Mouse (Mus musculus) splenic B cell, adult 2 months (primary cell): ENCODE data around the gene Gm9844.

ENCODE experiments used
- DNase-seq: peaks from one replicate; pipeline ENCODE4 v3.0.0-alpha.2; 2011; ENCODE audit warnings: low read depth, low spot score
- H3K27me3 ChIP-seq: 2 replicates; pipeline ENCODE4 v1.6.1; 2012; ENCODE audit warnings: mild to moderate bottlenecking, low read length, moderate library complexity, mixed read lengths; ENCODE audit not compliant: control insufficient read depth, poor library complexity, insufficient read depth, severe bottlenecking
- H3K36me3 ChIP-seq: 2 replicates; pipeline ENCODE4 v1.6.1; 2012; ENCODE audit warnings: mild to moderate bottlenecking, low read length, moderate library complexity, mixed read lengths; ENCODE audit not compliant: control insufficient read depth, poor library complexity, insufficient read depth, severe bottlenecking

Gm9844 gene

DNA sequence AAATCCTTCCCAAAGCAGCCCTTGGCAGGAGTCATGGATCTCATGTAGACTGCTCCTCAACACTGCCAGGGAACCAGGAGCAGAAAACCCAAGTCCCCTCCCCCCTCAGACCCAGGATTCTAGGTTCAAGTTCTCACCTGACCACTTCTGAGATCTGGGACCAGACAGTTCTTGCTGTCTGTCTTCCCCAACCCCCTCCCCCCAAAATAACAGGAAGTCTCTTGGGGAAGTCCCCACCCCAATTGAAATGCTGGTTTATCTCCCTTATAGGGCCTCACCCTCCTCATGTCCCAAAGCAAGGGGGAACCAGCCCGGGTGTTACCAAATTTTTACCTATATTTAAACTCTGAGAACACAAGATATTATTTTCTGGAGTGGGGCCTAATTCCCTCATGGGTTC is 39.8 kb downstream of the Gm9844 start:
- peak; percentile 81 for DNase-seq

DNA sequence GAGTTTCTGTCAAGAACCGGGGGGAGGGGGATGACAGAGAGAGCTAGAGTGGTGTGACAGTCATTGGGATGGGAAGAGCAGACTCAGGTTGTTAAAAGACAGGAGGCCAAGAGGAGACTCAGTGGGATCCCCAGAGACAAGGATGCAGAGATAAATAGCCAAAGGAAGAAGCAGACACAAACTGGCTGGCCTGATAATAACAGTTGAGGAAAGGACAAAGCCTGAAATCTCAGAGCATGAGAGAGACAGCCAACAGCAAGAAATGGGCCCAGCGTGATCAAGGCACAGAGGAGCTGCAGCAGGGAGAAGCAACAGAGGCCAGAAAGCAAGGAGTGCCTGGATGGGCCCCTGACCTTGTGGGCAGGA is 40.2 kb downstream of the Gm9844 start:
- DNase-seq, result no peak
- peaks cover 18% of the 10 kb centered on the region for H3K36me3 ChIP-seq
- H3K27me3 ChIP-seq, result no peaks in the 10 kb centered on the region

More for the DNA sequence above, 39.8 kb downstream of the Gm9844 start:
- Histone ChIP-seq H3K27me3 (no peaks in the 10 kb centered on the region), H3K36me3 (peaks cover 18% of the 10 kb centered on the region)

DNA sequence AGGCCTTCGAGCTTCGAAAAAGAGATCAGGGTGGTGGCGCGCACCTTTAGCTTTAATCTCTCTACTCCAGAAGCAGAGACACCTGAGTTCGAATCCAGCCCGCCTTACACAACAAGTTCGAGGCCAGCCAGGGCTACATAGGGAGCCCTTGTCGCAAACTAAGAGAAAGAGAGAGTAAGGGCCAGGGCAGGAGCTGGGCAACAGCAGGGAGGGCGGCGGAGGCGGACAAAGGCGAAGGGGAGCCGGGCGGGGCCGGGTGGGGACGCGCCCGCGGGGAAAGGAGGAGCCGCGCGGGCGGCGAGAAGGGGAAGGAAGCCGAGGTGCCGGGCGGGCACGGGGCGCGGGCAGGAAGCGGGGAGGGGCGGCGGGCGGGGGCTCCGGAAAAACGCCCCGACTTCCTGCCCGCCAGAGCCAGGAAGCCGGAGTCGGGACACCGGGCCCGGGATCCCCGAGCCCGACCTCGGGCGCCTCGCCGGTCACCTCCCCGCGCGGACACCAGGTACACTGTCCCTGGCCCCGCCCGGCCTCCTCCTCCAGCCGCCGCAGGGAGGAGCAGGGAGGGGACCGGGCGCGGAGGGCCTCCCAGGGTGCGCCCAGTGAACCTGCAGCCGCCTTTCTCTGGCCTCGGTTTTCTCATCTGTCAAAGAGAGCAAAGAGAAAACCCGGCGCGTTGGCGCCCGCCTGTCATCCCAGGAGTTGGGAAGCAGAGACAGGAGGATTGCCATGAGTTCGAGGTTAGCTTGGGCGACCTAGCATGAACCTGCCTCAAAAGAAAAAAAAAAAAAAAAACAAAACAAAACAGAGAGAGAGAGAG is 40.8 kb downstream of the Gm9844 start, which contains the start of gene Arhgef1:
Gene Arhgef1, plus strand, starts transcription at position 283 of the 814 bp plus-strand sequence.
- DNase-seq, result peak; percentile 80
- Histone ChIP-seq H3K27me3 (no peaks in the 10 kb centered on the region), H3K36me3 (peaks cover 18% of the 10 kb centered on the region)

DNA sequence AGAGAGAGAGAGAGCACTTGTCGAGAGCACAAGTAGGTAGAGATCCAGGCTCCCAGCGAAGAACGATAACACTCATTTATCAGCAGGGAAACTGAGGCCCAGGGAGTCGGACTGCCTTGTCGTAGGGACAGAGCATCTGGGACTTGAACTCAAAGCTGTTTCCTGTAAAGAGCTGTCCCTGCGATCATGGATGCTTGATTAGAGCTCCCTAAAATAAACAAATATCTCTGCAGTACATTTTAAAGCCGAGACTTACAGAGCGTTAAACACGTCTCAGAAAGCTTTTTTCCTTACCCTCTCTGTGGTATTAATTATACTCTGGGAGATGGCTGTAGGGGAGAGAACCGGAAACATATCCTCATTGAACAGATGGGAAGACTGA is 41.4 kb downstream of the Gm9844 start:
- peak; percentile 46 for DNase-seq
- H3K36me3 ChIP-seq, result peaks cover 21% of the 10 kb centered on the region
- H3K27me3 ChIP-seq, result no peaks in the 10 kb centered on the region

DNA sequence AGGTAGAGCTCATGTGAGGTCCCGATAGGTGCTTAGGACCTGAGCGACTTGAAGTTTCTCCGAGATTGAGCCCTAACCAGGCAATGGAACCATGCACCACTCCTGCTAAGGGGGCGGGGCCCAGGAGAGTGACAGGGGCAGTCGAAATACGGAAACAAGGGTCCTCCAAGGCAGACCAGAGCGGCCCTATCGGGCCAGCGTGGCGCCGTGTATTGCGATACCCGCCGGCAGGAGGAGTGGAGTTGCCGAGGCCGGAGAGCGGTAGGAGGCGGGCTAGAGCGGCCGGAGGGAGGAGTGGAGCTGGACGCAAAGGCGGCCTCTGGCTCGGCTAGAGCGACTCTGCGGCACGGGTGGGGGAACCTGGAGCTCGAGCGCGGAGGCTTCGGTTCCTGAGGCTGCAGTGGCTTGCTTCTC is 42.1 kb downstream of the Gm9844 start:
- Histone ChIP-seq H3K36me3 (peaks cover 18% of the 10 kb centered on the region), H3K27me3 (no peaks in the 10 kb centered on the region)
- peak; percentile 99 for DNase-seq

DNA sequence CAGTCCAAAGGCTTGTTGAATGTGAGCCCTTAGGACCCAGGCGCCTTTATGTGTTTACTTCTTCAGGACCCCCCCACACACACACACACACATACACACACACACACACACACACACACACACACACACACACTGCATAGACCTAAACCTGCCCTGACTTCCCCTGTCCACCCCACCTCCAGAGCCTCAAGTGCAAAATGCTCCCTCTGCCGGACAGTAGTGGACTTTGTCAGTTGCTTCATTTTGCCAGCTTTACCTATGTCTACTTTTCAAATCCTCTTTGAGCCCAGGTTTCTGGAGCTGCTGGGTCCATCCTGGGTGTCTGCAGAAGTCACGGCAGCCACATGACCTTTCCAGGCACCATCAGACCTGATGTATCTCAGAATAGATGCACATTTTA is 42.9 kb downstream of the Gm9844 start:
- peak; percentile 90 for DNase-seq
- H3K36me3 ChIP-seq, result peaks cover 11% of the 10 kb centered on the region
- no peaks in the 10 kb centered on the region for H3K27me3 ChIP-seq

DNA sequence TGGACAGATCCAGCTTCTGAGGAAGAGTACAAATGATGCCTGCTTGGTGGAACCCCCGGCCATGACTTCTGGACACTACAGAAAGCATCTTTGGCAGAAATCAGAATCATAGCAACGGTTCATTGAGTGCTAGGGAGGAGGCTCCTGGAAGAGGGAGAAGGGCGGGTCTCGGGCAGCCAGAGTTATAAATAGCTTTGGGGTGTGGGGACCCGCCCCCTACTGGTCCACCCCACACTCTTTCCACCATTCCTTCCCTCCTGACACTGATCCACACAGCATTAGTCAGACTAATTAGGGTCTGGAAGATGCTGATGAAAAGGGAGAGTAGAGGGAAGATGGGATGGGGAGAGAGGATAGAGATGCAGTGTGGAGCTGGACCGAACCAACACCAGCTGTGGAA is 44.5 kb downstream of the Gm9844 start:
- DNase-seq, result no peak
- Histone ChIP-seq H3K27me3 (no peaks in the 10 kb centered on the region), H3K36me3 (peaks cover 10% of the 10 kb centered on the region)

DNA sequence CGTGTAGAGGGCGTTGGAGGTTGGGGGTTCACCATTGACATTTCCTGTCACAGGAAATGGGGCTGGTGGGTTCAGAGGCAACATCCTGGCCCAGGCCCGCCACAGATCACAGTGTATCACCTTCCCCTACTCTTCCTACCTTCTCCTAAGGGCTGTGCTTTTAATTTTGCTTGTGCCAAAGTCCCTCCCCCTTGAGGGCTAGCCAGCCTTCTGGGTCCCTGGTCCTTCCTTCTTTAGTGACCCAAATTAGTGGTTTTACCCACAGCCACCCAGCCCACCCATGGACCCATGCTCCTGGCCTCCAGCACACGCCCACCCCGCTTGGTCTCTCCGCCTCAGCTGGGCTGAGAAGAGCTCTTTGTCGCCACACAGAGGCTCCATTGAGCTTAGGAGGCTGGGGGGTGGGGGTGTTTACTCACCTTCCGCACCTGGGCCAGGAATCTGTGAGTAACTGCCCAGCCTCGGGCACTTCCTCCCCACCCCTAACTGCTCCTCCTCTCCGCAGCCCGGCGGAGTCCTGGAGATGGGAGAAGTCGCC is 45.3 kb downstream of the Gm9844 start:
- peaks cover 9% of the 10 kb centered on the region for H3K36me3 ChIP-seq
- no peaks in the 10 kb centered on the region for H3K27me3 ChIP-seq
- DNase-seq, result peak; percentile 67
